Mouse (Mus musculus): ENCODE data around the gene Gramd2. TPM values are rescaled to one million over a fixed set of nuclear protein-coding genes. Genes with fewer than 3 reads are reported as not detected.
A peak's percentile ranks its signal among the peaks of the same experiment; 100 is the strongest.

Gene Gramd2
- polyA plus RNA-seq (2015; fragmentation: Nextera tagmentation; extraction: Ambion mirVana) = 3.7 and 5.4 TPM in 2 replicates

DNA sequence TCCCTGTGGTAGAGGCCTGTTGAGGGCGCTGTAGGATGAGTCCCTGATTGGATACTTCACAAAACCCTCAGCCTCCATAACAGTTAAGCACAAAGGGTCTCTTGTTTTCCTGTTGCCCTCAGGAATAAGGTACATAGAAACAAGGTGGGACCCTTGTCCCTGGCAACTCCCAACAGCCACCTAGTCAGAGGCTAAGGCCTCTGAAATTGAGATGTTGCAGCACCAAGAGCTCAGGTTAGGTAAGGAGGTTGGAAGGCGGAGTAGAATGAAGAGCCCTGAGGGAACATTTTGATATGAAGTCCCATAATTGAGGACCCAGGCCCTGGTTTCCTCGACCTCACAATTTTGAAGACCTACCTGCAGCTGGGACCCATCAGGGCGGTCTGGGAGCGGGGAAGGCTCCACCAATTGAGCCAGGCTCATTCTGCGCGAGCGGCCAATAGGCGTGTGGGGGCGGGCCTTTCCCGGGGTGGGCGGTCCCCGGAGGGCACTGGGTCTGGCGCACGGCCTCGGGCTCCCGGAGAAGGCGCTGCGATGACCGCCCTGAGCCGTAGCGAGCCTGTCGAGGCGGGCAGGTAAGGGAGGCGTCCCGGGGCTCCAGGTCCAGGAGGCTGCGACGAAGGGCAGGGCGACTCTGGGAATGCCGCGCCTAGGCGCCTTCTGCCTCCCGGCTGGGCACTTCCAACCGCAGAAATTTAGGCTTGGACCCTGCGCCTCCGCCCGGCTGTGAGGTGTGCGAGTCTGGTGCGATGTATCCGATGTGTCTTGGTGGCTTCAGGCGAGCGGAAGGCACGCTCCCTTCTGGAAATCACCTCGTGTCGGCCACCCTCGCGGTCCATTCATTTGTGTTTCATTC, at the start of gene Gramd2:
TSS of gene Gramd2 (plus strand) at position 467 of the 856 bp plus-strand sequence.
- Histone ChIP-seq H3K4me3 (replicated peaks; ENCODE audit: low read length) (peak within 1 kb of the TSS; percentile 66), H3K4me1 (replicated peaks; ENCODE audit: control insufficient read depth, insufficient read depth, low read length) (peaks cover 12% of the 10 kb centered on the region), H3K9me3 (ENCODE audit: control insufficient read depth, low read length) (no peaks in the 10 kb centered on the region), H3K9ac (replicated peaks; ENCODE audit: low read depth, low read length) (peak within 1 kb of the TSS; percentile 69), H3K4me2 (ENCODE audit: low read length) (peak within 1 kb of the TSS; percentile 86), H3K36me3 (ENCODE audit: control insufficient read depth, insufficient read depth) (peaks cover 24% of the 10 kb centered on the region), H3K27me3 (replicated peaks; ENCODE audit: control insufficient read depth, insufficient read depth, low read length) (no peaks in the 10 kb centered on the region; the same call in 1 of the 2 replicates), H3K27ac (ENCODE audit: low read length) (no peak within 1 kb of the TSS)
- WGBS = under 1% methylated on average over 47 of the region's 47 CpGs
- peak; percentile 97 for ATAC-seq

DNA sequence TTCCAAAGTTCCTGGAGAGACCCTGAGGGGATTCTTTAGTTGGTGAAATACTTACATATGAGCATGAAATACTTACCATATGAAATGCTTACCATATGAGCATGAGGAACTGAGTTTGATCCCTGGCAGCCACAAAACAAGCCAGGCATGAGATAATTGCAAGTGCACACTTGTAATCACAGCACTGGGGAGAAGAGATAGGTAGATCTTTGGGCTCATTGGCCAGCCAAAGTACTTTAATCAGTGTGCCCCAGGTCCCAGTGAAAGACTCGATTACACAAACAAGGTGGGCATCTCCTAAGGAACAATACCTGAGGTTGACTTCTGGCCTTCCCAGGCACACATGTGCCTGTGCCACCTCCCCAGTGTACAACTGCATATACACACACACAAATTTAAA, 41.6 kb upstream of the Gramd2 start:
- H3K27ac ChIP-seq (ENCODE audit: low read length) = no peak overlapping the region
- H3K4me2 ChIP-seq (ENCODE audit: low read length) = no peak overlapping the region
- no peaks in the 10 kb centered on the region for H3K27me3 ChIP-seq (replicated peaks; ENCODE audit: control insufficient read depth, insufficient read depth, low read length)
- H3K4me1 ChIP-seq (replicated peaks; ENCODE audit: control insufficient read depth, insufficient read depth, low read length) = no peaks in the 10 kb centered on the region
- H3K36me3 ChIP-seq (ENCODE audit: control insufficient read depth, insufficient read depth) = peaks cover 55% of the 10 kb centered on the region
- H3K4me3 ChIP-seq (replicated peaks; ENCODE audit: low read length) = no peak overlapping the region
- H3K9ac ChIP-seq (replicated peaks; ENCODE audit: low read depth, low read length) = no peak overlapping the region
- 93% methylated on average over 1 of the region's 1 CpGs for WGBS
- ATAC-seq = no peak
- no peaks in the 10 kb centered on the region for H3K9me3 ChIP-seq (ENCODE audit: control insufficient read depth, low read length)

DNA sequence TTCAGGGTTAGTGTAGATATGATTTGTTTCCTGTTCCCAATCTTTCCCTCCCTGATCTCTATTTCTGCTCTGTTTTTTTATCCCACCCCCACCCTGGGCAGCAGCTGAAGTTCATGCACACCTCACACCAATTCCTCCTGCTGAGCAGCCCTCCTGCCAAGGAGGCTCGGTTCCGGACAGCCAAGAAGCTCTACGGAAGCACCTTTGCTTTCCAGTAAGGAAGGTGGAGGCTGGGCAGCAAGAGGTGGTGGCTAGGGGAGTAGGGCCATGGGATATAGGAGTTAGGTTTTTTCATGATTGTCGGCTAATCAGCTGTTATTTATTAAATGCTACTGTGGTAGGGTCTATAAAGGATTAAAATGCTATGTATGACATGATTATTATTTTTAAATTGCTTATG, 40.0 kb upstream of the Gramd2 start:
- no peak overlapping the region for H3K4me3 ChIP-seq (replicated peaks; ENCODE audit: low read length)
- no peak overlapping the region for H3K27ac ChIP-seq (ENCODE audit: low read length)
- no peak overlapping the region for H3K4me2 ChIP-seq (ENCODE audit: low read length)
- 91% methylated on average over 4 of the region's 4 CpGs for WGBS
- H3K36me3 ChIP-seq (ENCODE audit: control insufficient read depth, insufficient read depth) = peaks cover 48% of the 10 kb centered on the region
- H3K27me3 ChIP-seq (replicated peaks; ENCODE audit: control insufficient read depth, insufficient read depth, low read length) = no peaks in the 10 kb centered on the region
- ATAC-seq = no peak
- H3K4me1 ChIP-seq (replicated peaks; ENCODE audit: control insufficient read depth, insufficient read depth, low read length) = no peaks in the 10 kb centered on the region
- H3K9me3 ChIP-seq (ENCODE audit: control insufficient read depth, low read length) = no peaks in the 10 kb centered on the region
- no peak overlapping the region for H3K9ac ChIP-seq (replicated peaks; ENCODE audit: low read depth, low read length)

DNA sequence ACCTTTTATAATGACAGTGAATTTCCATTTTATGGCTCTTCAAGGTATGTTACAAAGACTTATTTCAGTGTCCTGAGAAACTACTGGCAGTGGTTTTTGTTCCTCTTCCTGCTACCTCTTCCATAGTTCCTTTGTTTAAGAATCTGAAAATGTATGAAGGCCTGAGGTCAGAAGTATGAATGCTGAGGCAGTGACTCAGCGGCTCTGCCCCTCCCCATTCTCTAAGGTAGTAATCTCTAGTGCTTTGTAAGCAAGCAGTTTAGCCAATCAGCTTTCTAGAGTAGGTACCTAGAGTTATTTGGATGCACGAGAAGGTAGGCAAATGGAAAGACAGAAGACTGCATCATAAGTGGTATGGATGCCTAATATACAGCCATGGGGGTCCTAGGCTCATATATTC, 38.6 kb upstream of the Gramd2 start:
- no peak overlapping the region for H3K9ac ChIP-seq (replicated peaks; ENCODE audit: low read depth, low read length)
- no peaks in the 10 kb centered on the region for H3K9me3 ChIP-seq (ENCODE audit: control insufficient read depth, low read length)
- no peak overlapping the region for H3K27ac ChIP-seq (ENCODE audit: low read length)
- H3K36me3 ChIP-seq (ENCODE audit: control insufficient read depth, insufficient read depth) = peaks cover 45% of the 10 kb centered on the region
- 85% methylated on average over 2 of the region's 2 CpGs for WGBS
- no peaks in the 10 kb centered on the region for H3K4me1 ChIP-seq (replicated peaks; ENCODE audit: control insufficient read depth, insufficient read depth, low read length)
- no peak overlapping the region for H3K4me2 ChIP-seq (ENCODE audit: low read length)
- H3K27me3 ChIP-seq (replicated peaks; ENCODE audit: control insufficient read depth, insufficient read depth, low read length) = no peaks in the 10 kb centered on the region
- no peak for ATAC-seq
- no peak overlapping the region for H3K4me3 ChIP-seq (replicated peaks; ENCODE audit: low read length)

DNA sequence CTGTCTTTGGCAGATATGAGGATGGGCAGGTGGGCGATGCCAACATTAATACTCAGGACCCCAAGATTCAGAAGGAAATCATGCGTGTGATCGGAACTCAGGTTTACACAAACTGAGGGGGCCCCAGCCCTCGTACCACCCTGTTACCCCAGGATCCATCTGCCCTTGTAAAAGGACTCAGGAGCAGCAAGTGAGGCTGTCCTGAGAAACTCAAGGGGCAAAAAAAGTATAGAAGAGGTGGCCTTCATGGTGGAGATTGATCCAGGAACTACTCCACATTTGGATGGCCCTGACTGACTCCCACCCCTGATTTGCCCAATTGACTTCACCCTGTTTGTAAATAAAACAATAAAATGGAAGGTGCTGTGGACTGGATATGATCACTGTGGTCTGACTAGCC, 30.0 kb upstream of the Gramd2 start:
- H3K27me3 ChIP-seq (replicated peaks; ENCODE audit: control insufficient read depth, insufficient read depth, low read length) = no peaks in the 10 kb centered on the region
- ATAC-seq = no peak
- no peak overlapping the region for H3K9ac ChIP-seq (replicated peaks; ENCODE audit: low read depth, low read length)
- no peaks in the 10 kb centered on the region for H3K9me3 ChIP-seq (ENCODE audit: control insufficient read depth, low read length)
- H3K4me2 ChIP-seq (ENCODE audit: low read length) = no peak overlapping the region
- no peak overlapping the region for H3K27ac ChIP-seq (ENCODE audit: low read length)
- no peaks in the 10 kb centered on the region for H3K4me1 ChIP-seq (replicated peaks; ENCODE audit: control insufficient read depth, insufficient read depth, low read length)
- H3K4me3 ChIP-seq (replicated peaks; ENCODE audit: low read length) = no peak overlapping the region
- WGBS = 98% methylated on average over 4 of the region's 4 CpGs
- H3K36me3 ChIP-seq (ENCODE audit: control insufficient read depth, insufficient read depth) = peaks cover 31% of the 10 kb centered on the region

DNA sequence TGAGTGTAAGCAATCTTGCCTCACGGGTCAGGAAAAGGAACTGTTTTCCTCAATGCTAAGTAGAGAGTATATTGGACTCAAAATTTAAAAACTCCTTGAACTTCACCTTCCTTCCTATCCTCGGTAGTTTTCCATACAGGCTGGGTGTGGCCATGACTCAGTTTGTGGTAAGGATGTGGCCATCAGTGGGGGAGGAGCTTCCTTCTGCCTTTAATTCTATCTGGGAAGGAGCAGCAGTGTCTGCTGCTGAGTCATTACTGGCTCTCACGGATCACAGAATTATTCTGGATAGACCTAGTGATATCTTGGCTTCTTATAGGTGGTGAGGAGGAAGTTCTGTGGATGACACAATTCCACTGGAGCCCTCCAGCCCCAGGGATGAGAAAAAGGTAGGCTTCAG, 26.6 kb upstream of the Gramd2 start:
- no peak overlapping the region for H3K4me3 ChIP-seq (replicated peaks; ENCODE audit: low read length)
- peaks cover 26% of the 10 kb centered on the region for H3K36me3 ChIP-seq (ENCODE audit: control insufficient read depth, insufficient read depth)
- no peak for ATAC-seq
- H3K4me1 ChIP-seq (replicated peaks; ENCODE audit: control insufficient read depth, insufficient read depth, low read length) = peaks cover 9% of the 10 kb centered on the region
- H3K9me3 ChIP-seq (ENCODE audit: control insufficient read depth, low read length) = no peaks in the 10 kb centered on the region
- H3K4me2 ChIP-seq (ENCODE audit: low read length) = no peak overlapping the region
- no peaks in the 10 kb centered on the region for H3K27me3 ChIP-seq (replicated peaks; ENCODE audit: control insufficient read depth, insufficient read depth, low read length)
- H3K9ac ChIP-seq (replicated peaks; ENCODE audit: low read depth, low read length) = no peak overlapping the region
- WGBS = 49% methylated on average over 3 of the region's 3 CpGs
- no peak overlapping the region for H3K27ac ChIP-seq (ENCODE audit: low read length)

DNA sequence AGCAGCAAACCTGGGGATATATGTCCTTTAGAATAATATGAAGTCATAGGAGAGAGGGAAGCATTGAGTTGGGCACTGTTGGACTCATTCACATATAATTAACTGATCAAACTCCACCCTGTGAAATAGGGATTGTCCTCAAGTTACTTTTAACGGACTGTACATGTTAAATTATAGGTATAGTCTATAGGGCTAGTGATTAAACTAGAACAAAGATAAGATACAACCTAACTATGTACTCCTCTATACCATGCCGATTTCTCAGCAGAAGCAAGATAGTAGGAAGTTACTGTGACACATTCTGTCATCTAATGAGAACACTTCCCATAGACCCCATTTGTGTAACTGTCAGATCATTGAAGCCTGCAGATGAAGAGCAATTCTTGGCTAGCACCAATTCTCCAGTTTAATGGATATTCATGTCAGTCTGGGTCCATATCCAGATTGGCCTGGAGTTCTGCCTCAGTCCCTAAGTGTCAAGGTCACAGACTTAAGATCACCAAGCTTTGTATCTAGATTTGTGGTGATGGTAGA, 25.4 kb upstream of the Gramd2 start:
- no peak overlapping the region for H3K4me3 ChIP-seq (replicated peaks; ENCODE audit: low read length)
- H3K36me3 ChIP-seq (ENCODE audit: control insufficient read depth, insufficient read depth) = peaks cover 15% of the 10 kb centered on the region
- peaks cover 20% of the 10 kb centered on the region for H3K4me1 ChIP-seq (replicated peaks; ENCODE audit: control insufficient read depth, insufficient read depth, low read length)
- H3K9ac ChIP-seq (replicated peaks; ENCODE audit: low read depth, low read length) = no peak overlapping the region
- H3K27me3 ChIP-seq (replicated peaks; ENCODE audit: control insufficient read depth, insufficient read depth, low read length) = no peaks in the 10 kb centered on the region
- ATAC-seq = no peak
- no peaks in the 10 kb centered on the region for H3K9me3 ChIP-seq (ENCODE audit: control insufficient read depth, low read length)
- WGBS = 86% methylated on average over 2 of the region's 2 CpGs
- no peak overlapping the region for H3K4me2 ChIP-seq (ENCODE audit: low read length)
- H3K27ac ChIP-seq (ENCODE audit: low read length) = no peak overlapping the region

DNA sequence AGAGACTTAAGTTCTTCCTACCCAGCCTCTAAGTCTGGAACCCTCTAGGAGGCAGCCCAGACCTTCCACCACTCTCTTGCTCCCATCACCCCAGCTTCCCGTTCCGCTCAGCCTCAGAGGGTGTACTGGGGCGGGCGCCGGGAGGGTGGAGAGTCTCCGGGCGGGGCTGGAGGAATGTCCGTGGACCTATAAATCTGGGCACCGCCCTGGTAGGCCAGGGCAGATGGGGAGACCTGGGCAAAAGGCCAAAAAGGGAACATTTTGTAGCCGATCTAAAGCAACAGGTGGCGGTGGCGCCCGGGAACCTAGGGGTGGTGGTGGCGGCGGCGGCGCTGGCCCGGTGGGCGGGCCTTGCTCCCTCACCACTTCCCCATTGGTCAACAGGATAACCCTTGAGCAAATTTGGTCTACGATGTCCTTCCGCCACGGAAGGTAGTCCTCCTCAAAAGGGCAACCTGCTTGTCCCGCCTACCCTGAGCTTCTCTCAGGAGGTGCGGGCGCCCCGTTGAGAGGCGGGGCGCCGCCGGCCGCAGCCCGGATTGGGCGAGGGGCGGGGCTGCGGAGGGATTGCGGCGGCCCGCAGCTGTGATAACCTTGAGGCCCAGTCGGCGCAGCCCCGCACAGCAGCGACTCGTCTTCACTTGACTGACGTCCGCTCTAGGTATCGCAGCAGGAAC, 23.8 kb upstream of the Gramd2 start, which contains the start of gene Pkm:
TSS of gene Pkm (plus strand) at position 411 of the 677 bp plus-strand sequence.
- Histone ChIP-seq H3K27ac (ENCODE audit: low read length) (peak within 1 kb of the TSS; percentile 94), H3K27me3 (replicated peaks; ENCODE audit: control insufficient read depth, insufficient read depth, low read length) (no peaks in the 10 kb centered on the region), H3K4me3 (replicated peaks; ENCODE audit: low read length) (peak within 1 kb of the TSS; percentile 72), H3K36me3 (ENCODE audit: control insufficient read depth, insufficient read depth) (peaks cover 5% of the 10 kb centered on the region; the same call in 1 of the 2 replicates), H3K9ac (replicated peaks; ENCODE audit: low read depth, low read length) (peak within 1 kb of the TSS; percentile 78), H3K9me3 (ENCODE audit: control insufficient read depth, low read length) (no peaks in the 10 kb centered on the region), H3K4me1 (replicated peaks; ENCODE audit: control insufficient read depth, insufficient read depth, low read length) (peaks cover 36% of the 10 kb centered on the region), H3K4me2 (ENCODE audit: low read length) (peak within 1 kb of the TSS; percentile 84)
- under 1% methylated on average over 46 of the region's 46 CpGs for WGBS
- peak; percentile 88 for ATAC-seq

Data from forebrain, embryonic 16.5 days (tissue).